Mouse (Mus musculus) forebrain, embryonic 16.5 days (tissue): ENCODE measurements around the gene Pgam1. TPM values are rescaled to one million over a fixed set of nuclear protein-coding genes. Genes with fewer than 3 reads are reported as not detected.
"Not testable (repeated sequence)": the region's sequence is repeated elsewhere in the genome, so short reads cannot be mapped to it uniquely, and the experiment has no call there.

Source experiments
- ATAC-seq: fragments of 200-750 bp; cut with Nextera tagmentation; 2 replicates; pipeline ENCODE4 v1.8.0; 2017; ENCODE audit warnings: mild to moderate bottlenecking, moderate library complexity
- H3K27ac ChIP-seq: fragments of 300-500 bp; sonication (generic); 2 replicates; pipeline ENCODE4 v1.5.1; 2014; ENCODE audit warnings: low read length, control low read depth
- H3K27me3 ChIP-seq: fragments of 300-500 bp; sonication (generic); replicated peaks from 2 replicates; pipeline ENCODE4 v1.6.1; 2014; ENCODE audit warnings: low read length; ENCODE audit not compliant: control insufficient read depth, insufficient read depth
- H3K36me3 ChIP-seq: fragments of 300-500 bp; sonication (generic); 2 replicates; pipeline ENCODE4 v1.6.1; 2014; ENCODE audit not compliant: control insufficient read depth, insufficient read depth
- H3K4me1 ChIP-seq: fragments of 300-500 bp; sonication (generic); replicated peaks from 2 replicates; pipeline ENCODE4 v1.6.1; 2014; ENCODE audit warnings: low read length; ENCODE audit not compliant: control insufficient read depth, insufficient read depth
- H3K4me2 ChIP-seq: fragments of 300-500 bp; sonication (generic); 2 replicates; pipeline ENCODE4 v1.6.1; 2014; ENCODE audit warnings: mild to moderate bottlenecking, low read length, control low read depth
- H3K4me3 ChIP-seq: fragments of 300-500 bp; sonication (generic); replicated peaks from 2 replicates; pipeline ENCODE4 v1.5.1; 2014; ENCODE audit warnings: mild to moderate bottlenecking, low read length, control low read depth
- H3K9ac ChIP-seq: fragments of 300-500 bp; sonication (generic); replicated peaks from 2 replicates; pipeline ENCODE4 v1.6.1; 2014; ENCODE audit warnings: low read depth, low read length, control low read depth
- H3K9me3 ChIP-seq: fragments of 300-500 bp; sonication (generic); 2 replicates; pipeline ENCODE4 v1.6.1; 2016; ENCODE audit warnings: low read length; ENCODE audit not compliant: control insufficient read depth
- WGBS: fragments of 180-500 bp; shearing (Covaris S2); extraction: QIAGEN DNeasy Blood & Tissue Kit; methylation state at CpG from one replicate; pipeline ENCODE4 v1.1.7; 2014; 5-methylcytosine and 5-hydroxymethylcytosine counted together
- polyA plus RNA-seq: library from polyadenylated mRNA; unstranded; fragments of >200 nt; fragmentation: Nextera tagmentation; extraction: Ambion mirVana; gene quantifications from 2 replicates; pipeline ENCODE4 v1.2.1, GENCODE M21; 2015

Pgam1 gene
- 480 and 488 TPM in 2 replicates for polyA plus RNA-seq

GRCm38 (mm10) chr19:41911178-41912073 is at the start of gene Pgam1:
TSS of gene Pgam1 (plus strand) at chr19:41911923.
- Histone ChIP-seq H3K9ac (peak within 1 kb of the TSS; percentile 85), H3K9me3 (no peaks in the 10 kb centered on the region), H3K4me1 (peaks cover 19% of the 10 kb centered on the region), H3K27me3 (no peaks in the 10 kb centered on the region), H3K4me2 (peak within 1 kb of the TSS; percentile 75), H3K4me3 (peak within 1 kb of the TSS; percentile 98), H3K36me3 (peaks cover 2% of the 10 kb centered on the region; the same call in 1 of the 2 replicates), H3K27ac (peak within 1 kb of the TSS; percentile 88)
- ATAC-seq, result peak; percentile 96
- WGBS, result 5% methylated on average over 53 of the region's 54 CpGs

GRCm38 (mm10) chr19:41866707-41867106 is 45.0 kb upstream of the Pgam1 start:
- Histone ChIP-seq H3K9ac (no peak overlapping the region), H3K27ac (no peak overlapping the region), H3K9me3 (no peaks in the 10 kb centered on the region), H3K4me2 (no peak overlapping the region), H3K36me3 (peaks cover 17% of the 10 kb centered on the region), H3K4me3 (no peak overlapping the region), H3K4me1 (no peaks in the 10 kb centered on the region), H3K27me3 (no peaks in the 10 kb centered on the region)
- WGBS, result 89% methylated on average over 8 of the region's 8 CpGs
- ATAC-seq, result no peak

GRCm38 (mm10) chr19:41869296-41869695 is 42.4 kb upstream of the Pgam1 start:
- no peak overlapping the region for H3K4me3 ChIP-seq
- H3K27me3 ChIP-seq, result no peaks in the 10 kb centered on the region
- H3K4me2 ChIP-seq, result no peak overlapping the region
- H3K36me3 ChIP-seq, result peaks cover 20% of the 10 kb centered on the region
- H3K4me1 ChIP-seq, result no peaks in the 10 kb centered on the region
- no peak overlapping the region for H3K27ac ChIP-seq
- no peak overlapping the region for H3K9ac ChIP-seq
- WGBS, result 91% methylated on average over 5 of the region's 5 CpGs
- no peak for ATAC-seq
- no peaks in the 10 kb centered on the region for H3K9me3 ChIP-seq

- not testable (repeated sequence) for H3K9ac ChIP-seq, H3K4me1 ChIP-seq, H3K27me3 ChIP-seq, H3K4me3 ChIP-seq, H3K4me2 ChIP-seq, H3K9me3 ChIP-seq, H3K27ac ChIP-seq
- H3K36me3 ChIP-seq, result peaks cover 20% of the 10 kb centered on the region
- 0 out of 2 replicates have a peak, but pooled peaks have one; percentile 23 for ATAC-seq
- 70% methylated on average over 5 of the region's 5 CpGs for WGBS
These were observed 41.8 kb upstream of the Pgam1 start for GRCm38 (mm10) chr19:41869946-41870345.

GRCm38 (mm10) chr19:41872285-41872684 is 39.4 kb upstream of the Pgam1 start:
- no peak overlapping the region for H3K4me3 ChIP-seq
- ATAC-seq, result no peak
- no peak overlapping the region for H3K27ac ChIP-seq
- no peak overlapping the region for H3K9ac ChIP-seq
- WGBS, result 98% methylated on average over 2 of the region's 2 CpGs
- no peaks in the 10 kb centered on the region for H3K9me3 ChIP-seq
- H3K4me2 ChIP-seq, result no peak overlapping the region
- H3K36me3 ChIP-seq, result peaks cover 29% of the 10 kb centered on the region
- no peaks in the 10 kb centered on the region for H3K27me3 ChIP-seq
- H3K4me1 ChIP-seq, result no peaks in the 10 kb centered on the region

- no peaks in the 10 kb centered on the region for H3K9me3 ChIP-seq
- no peak overlapping the region for H3K9ac ChIP-seq
- H3K4me1 ChIP-seq, result no peaks in the 10 kb centered on the region
- no peak for ATAC-seq
- 93% methylated on average over 14 of the region's 14 CpGs for whole genome bisulfite sequencing
- H3K4me2 ChIP-seq, result no peak overlapping the region
- H3K4me3 ChIP-seq, result no peak overlapping the region
- H3K27me3 ChIP-seq, result no peaks in the 10 kb centered on the region
- peaks cover 22% of the 10 kb centered on the region for H3K36me3 ChIP-seq
- H3K27ac ChIP-seq, result no peak overlapping the region
These were observed 37.4 kb upstream of the Pgam1 start for GRCm38 (mm10) chr19:41874356-41874755.

GRCm38 (mm10) chr19:41881842-41882241 is 29.9 kb upstream of the Pgam1 start:
- no peak for ATAC-seq
- H3K9ac ChIP-seq, result no peak overlapping the region
- no peaks in the 10 kb centered on the region for H3K27me3 ChIP-seq
- no peak overlapping the region for H3K4me3 ChIP-seq
- WGBS, result 96% methylated on average over 4 of the region's 4 CpGs
- no peaks in the 10 kb centered on the region for H3K4me1 ChIP-seq
- no peak overlapping the region for H3K27ac ChIP-seq
- no peak overlapping the region for H3K4me2 ChIP-seq
- no peaks in the 10 kb centered on the region for H3K9me3 ChIP-seq
- peaks cover 21% of the 10 kb centered on the region for H3K36me3 ChIP-seq

GRCm38 (mm10) chr19:41883882-41884281 is 27.8 kb upstream of the Pgam1 start:
- Histone ChIP-seq H3K4me2 (no peak overlapping the region), H3K9ac (no peak overlapping the region), H3K36me3 (peaks cover 22% of the 10 kb centered on the region), H3K27me3 (no peaks in the 10 kb centered on the region), H3K27ac (no peak overlapping the region), H3K4me1 (no peaks in the 10 kb centered on the region), H3K4me3 (no peak overlapping the region), H3K9me3 (no peaks in the 10 kb centered on the region)
- WGBS, result 91% methylated on average over 9 of the region's 9 CpGs
- ATAC-seq, result no peak

GRCm38 (mm10) chr19:41888191-41888590 is 23.5 kb upstream of the Pgam1 start:
- no peaks in the 10 kb centered on the region for H3K27me3 ChIP-seq
- H3K36me3 ChIP-seq, result peaks cover 19% of the 10 kb centered on the region
- H3K9ac ChIP-seq, result no peak overlapping the region
- H3K4me1 ChIP-seq, result no peaks in the 10 kb centered on the region
- no peak overlapping the region for H3K4me2 ChIP-seq
- no peak overlapping the region for H3K27ac ChIP-seq
- H3K4me3 ChIP-seq, result no peak overlapping the region
- no peaks in the 10 kb centered on the region for H3K9me3 ChIP-seq
- no peak for ATAC-seq
